Mouse (Mus musculus): ENCODE measurements around the gene Ndst2. TPM values are rescaled to one million over a fixed set of nuclear protein-coding genes. Genes with fewer than 3 reads are reported as not detected.

Gene Ndst2
- total RNA-seq (2023; ENCODE audit: inconsistent age) = 43.6 to 64.0 TPM (median 51.3 TPM) in 4 replicates

GRCm38 (mm10) chr14:20733952-20734774, at the start of gene Ndst2:
TSS of gene Ndst2 (minus strand) at chr14:20734562.

GRCm38 (mm10) chr14:20707201-20708190, 26.9 kb downstream of the Ndst2 start, which contains the start of gene Zswim8:
TSS of gene Zswim8 (plus strand) at chr14:20707552.

GRCm38 (mm10) chr14:20702741-20703381, 31.5 kb downstream of the Ndst2 start, which contains the start of gene Chchd1:
TSS of gene Chchd1 (plus strand) at chr14:20703006.

GRCm38 (mm10) chr14:20694884-20695760, 39.2 kb downstream of the Ndst2 start, which contains the start of gene Fut11:
TSS of gene Fut11 (plus strand) at chr14:20694968.

GRCm38 (mm10) chr14:20674064-20674833, 60.1 kb downstream of the Ndst2 start, which contains the start of gene Sec24c:
TSS of gene Sec24c (plus strand) at chr14:20674308.

Other genes starting within 250 kb of the Ndst2 start
- 3.6 to 5.4 TPM (median 4.4 TPM) in 4 replicates for gene Mss51, start 237.7 kb downstream of the Ndst2 start, total RNA-seq (2023; ENCODE audit: inconsistent age)
- gene Ppp3cb, start 188.0 kb downstream of the Ndst2 start, total RNA-seq (2023; ENCODE audit: inconsistent age) = 103 to 113 TPM (median 110 TPM) in 4 replicates
- gene Usp54, start 93.5 kb downstream of the Ndst2 start, total RNA-seq (2023; ENCODE audit: inconsistent age) = 4.1 to 6.9 TPM (median 4.3 TPM) in 4 replicates
- gene Myoz1, start 78.0 kb downstream of the Ndst2 start, total RNA-seq (2023; ENCODE audit: inconsistent age) = not detected in 4 replicates
- 0.16 to 0.18 TPM in 2 of 4 replicates, not detected in the others for gene Synpo2l, start 66.2 kb downstream of the Ndst2 start, total RNA-seq (2023; ENCODE audit: inconsistent age)
- gene Sec24c, start 60.3 kb downstream of the Ndst2 start, total RNA-seq (2023; ENCODE audit: inconsistent age) = 229 to 252 TPM (median 238 TPM) in 4 replicates
- 6.0 to 8.5 TPM (median 7.1 TPM) in 4 replicates for gene Fut11, start 39.6 kb downstream of the Ndst2 start, total RNA-seq (2023; ENCODE audit: inconsistent age)
- 30.7 to 45.8 TPM (median 37.1 TPM) in 4 replicates for gene Chchd1, start 31.6 kb downstream of the Ndst2 start, total RNA-seq (2023; ENCODE audit: inconsistent age)
- 193 to 211 TPM (median 204 TPM) in 4 replicates for gene Zswim8, start 27.0 kb downstream of the Ndst2 start, total RNA-seq (2023; ENCODE audit: inconsistent age)
- gene Camk2g, start 59.5 kb upstream of the Ndst2 start, total RNA-seq (2023; ENCODE audit: inconsistent age) = 17.5 to 27.2 TPM (median 21.8 TPM) in 4 replicates
- 1.4 to 2.9 TPM (median 2.0 TPM) in 4 replicates for gene Plau, start 102.1 kb upstream of the Ndst2 start, total RNA-seq (2023; ENCODE audit: inconsistent age)
- 20.7 to 22.3 TPM (median 21.9 TPM) in 4 replicates for gene Vcl, start 194.8 kb upstream of the Ndst2 start, total RNA-seq (2023; ENCODE audit: inconsistent age)

All from B cell, adult (primary cell).